In the genomic region with DNA sequence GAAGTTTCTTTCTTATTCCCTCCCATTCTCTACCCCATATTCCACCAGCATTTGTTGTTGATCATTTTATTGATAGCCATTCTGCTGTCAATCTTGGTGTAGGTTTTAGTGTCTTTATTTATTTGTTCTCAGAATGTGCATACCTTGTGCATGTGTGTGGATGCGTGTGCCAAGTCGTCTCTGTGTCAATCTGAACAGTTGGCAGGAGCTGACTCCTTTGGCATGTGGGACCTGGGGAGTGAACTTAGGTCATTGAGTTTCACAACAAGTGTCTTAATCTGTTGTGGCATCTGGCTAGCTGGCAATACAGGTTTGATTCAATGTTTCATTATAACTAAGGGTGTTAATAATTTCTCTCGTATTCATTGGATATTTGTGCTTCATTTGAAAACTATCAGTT, we compare ENCODE assay signal across 14 mouse cellular contexts.
"Had no signal": no experiment of that assay in that cellular context is flagged by ENCODE, and none has a peak within 500 bp of the region (broad histone marks: within the 10 kb centered on the region; RNA-seq: fewer than 3 reads in every experiment).

No protein-coding gene starts in this region.

- H3K4me2 ChIP-seq: kidney, embryonic 15.5 days; liver, embryonic 11.5 days; lung, embryonic 15.5 days; midbrain, embryonic 11.5 days had no signal

- H3K27ac ChIP-seq: kidney, embryonic 15.5 days; liver, embryonic 14.5 days; lung, embryonic 15.5 days had no signal

- H3K9me3 ChIP-seq: kidney, embryonic 15.5 days; lung, embryonic 15.5 days had no signal

- DNase-seq: kidney, adult 8-10 months; kidney, postnatal 10 days; kidney, postnatal 36 days; lung, adult 18-20 months; lung, postnatal 14 days; lung, postnatal 4 days; midbrain, embryonic 14.5 days; thymus, adult 18-20 months; thymus, postnatal 36 days had no signal

- H3K4me1 ChIP-seq: kidney, embryonic 15.5 days; lung, embryonic 15.5 days had no signal

- H3K4me3 ChIP-seq: kidney, embryonic 15.5 days; lung, embryonic 15.5 days had no signal

- H3K36me3 ChIP-seq: kidney, embryonic 15.5 days; lung, embryonic 15.5 days had no signal

- H3K27me3 ChIP-seq: kidney, embryonic 15.5 days; lung, embryonic 15.5 days had no signal

- H3K9ac ChIP-seq: kidney, embryonic 15.5 days; liver, embryonic 14.5 days; lung, embryonic 15.5 days had no signal
